Mouse (Mus musculus): ENCODE data around the gene Ppp2r2d.

DNA sequence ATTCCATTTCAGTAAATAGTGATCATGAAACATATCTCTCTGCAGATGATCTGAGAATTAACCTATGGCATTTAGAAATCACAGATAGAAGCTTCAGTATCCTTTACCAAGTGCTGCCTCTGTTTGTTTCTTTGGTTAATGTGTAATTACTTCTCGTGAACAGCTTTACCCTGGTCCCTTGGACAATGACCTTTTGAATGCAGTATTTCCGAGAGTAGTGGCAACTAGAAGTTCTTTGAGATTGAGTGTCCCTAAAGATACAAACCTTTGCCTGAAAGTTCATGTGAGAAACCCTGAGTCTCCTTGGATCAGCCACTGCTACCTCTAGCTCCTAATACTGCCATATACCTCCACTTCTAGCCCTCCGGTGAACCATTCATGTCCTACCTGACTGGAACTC, 27.1 kb downstream of the Ppp2r2d start:
- TF ChIP-seq CTCF (IDR thresholded peaks at IDR 0.05; ENCODE audit: borderline replicate concordance, insufficient read depth, low read length) (no peak), POLR2A (IDR thresholded peaks at IDR 0.05; ENCODE audit: low read depth, low read length) (no peak)

All from embryonic fibroblast, embryonic 13.5 days (primary cell).